Mouse (Mus musculus): ENCODE results near the gene Man1a2. TPM values are rescaled to one million over a fixed set of nuclear protein-coding genes. Genes with fewer than 3 reads are reported as not detected.
A peak's percentile ranks its signal among the peaks of the same experiment; 100 is the strongest.

Gene Man1a2
- polyA plus RNA-seq, 1 experiment from 2014 or later: 36.9 TPM

GRCm38 (mm10) chr3:100715367-100715766 is 30.1 kb upstream of the Man1a2 start:
- Histone ChIP-seq H3K27me3 (ENCODE audit: control insufficient read depth, insufficient read depth, low read length) (no peaks in the 10 kb centered on the region), H3K9ac (ENCODE audit: low read length) (no peak overlapping the region), H3K9me3 (ENCODE audit: control insufficient read depth, low read length) (no peaks in the 10 kb centered on the region), H3K4me2 (no peak overlapping the region), H3K4me1 (ENCODE audit: control insufficient read depth, insufficient read depth, low read length) (no peaks in the 10 kb centered on the region), H3K27ac (ENCODE audit: low read depth, low read length) (no peak overlapping the region), H3K4me3 (ENCODE audit: low read depth, low read length) (no peak overlapping the region), H3K36me3 (ENCODE audit: control insufficient read depth, insufficient read depth, low read length) (no peaks in the 10 kb centered on the region)
- DNase-seq (ENCODE audit: low spot score, missing footprints) (peak; percentile 60), ATAC-seq (ENCODE audit: low FRiP score) (no peak)
- WGBS: 86% methylated on average over 4 of the region's 4 CpGs

DNA sequence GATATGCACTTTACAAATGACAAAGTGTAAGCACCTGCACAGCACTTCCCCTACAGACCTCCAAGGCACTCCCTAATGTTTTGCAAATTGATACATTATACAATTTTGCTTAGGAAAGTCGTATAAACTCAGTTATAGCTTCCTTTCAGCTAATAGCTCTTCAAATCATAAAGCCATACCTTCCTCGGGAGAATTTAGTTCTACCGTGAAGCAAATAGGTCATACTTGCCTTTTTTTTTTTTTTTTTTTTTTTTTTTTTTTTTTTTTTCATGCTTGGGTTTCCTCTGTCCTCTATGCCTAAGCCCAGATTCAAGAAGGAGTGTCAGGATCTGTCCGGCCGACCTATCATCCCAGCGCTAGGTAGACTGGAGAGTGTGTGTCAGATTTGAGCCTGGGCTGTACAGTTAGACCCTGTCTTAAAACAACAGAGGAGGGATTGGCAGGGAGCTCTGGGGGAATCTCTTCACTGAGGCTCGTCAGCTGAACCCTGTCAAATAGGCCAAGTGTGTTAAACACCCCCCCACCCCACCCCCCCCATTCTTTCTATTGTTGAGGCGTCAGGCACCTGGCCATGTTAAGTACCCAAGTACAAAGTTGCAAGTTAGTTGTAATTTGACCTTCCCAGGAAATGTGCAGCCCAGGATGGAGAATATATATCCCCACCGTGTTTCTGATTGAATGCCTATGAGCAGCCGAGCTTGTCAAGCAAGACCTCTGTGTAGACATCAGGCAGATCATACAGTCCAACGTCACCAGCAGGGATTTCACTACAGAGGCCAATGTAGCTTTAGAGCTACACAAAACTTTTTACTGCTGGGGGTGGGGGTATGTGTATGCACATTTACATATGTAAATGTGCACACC is 28.1 kb upstream of the Man1a2 start:
- DNase-seq (ENCODE audit: low spot score, missing footprints) (peak; percentile 17), ATAC-seq (ENCODE audit: low FRiP score) (no peak)
- no peaks in the 10 kb centered on the region for H3K27me3 ChIP-seq (ENCODE audit: control insufficient read depth, insufficient read depth, low read length)
- no peaks in the 10 kb centered on the region for H3K9me3 ChIP-seq (ENCODE audit: control insufficient read depth, low read length)
- no peaks in the 10 kb centered on the region for H3K4me1 ChIP-seq (ENCODE audit: control insufficient read depth, insufficient read depth, low read length)
- no peak overlapping the region for H3K27ac ChIP-seq (ENCODE audit: low read depth, low read length)
- H3K9ac ChIP-seq (ENCODE audit: low read length): no peak overlapping the region
- H3K4me2 ChIP-seq: no peak overlapping the region
- no peaks in the 10 kb centered on the region for H3K36me3 ChIP-seq (ENCODE audit: control insufficient read depth, insufficient read depth, low read length)
- 81% methylated on average over 11 of the region's 11 CpGs for WGBS
- H3K4me3 ChIP-seq (ENCODE audit: low read depth, low read length): no peak overlapping the region

GRCm38 (mm10) chr3:100712140-100712539 is 26.8 kb upstream of the Man1a2 start:
- no peak overlapping the region for H3K27ac ChIP-seq (ENCODE audit: low read depth, low read length)
- 89% methylated on average over 7 of the region's 7 CpGs for WGBS
- no peak overlapping the region for H3K4me3 ChIP-seq (ENCODE audit: low read depth, low read length)
- H3K9ac ChIP-seq (ENCODE audit: low read length): no peak overlapping the region
- DNase-seq (ENCODE audit: low spot score, missing footprints) (no peak), ATAC-seq (ENCODE audit: low FRiP score) (no peak)
- no peaks in the 10 kb centered on the region for H3K4me1 ChIP-seq (ENCODE audit: control insufficient read depth, insufficient read depth, low read length)
- H3K27me3 ChIP-seq (ENCODE audit: control insufficient read depth, insufficient read depth, low read length): no peaks in the 10 kb centered on the region
- H3K9me3 ChIP-seq (ENCODE audit: control insufficient read depth, low read length): no peaks in the 10 kb centered on the region
- H3K4me2 ChIP-seq: no peak overlapping the region
- H3K36me3 ChIP-seq (ENCODE audit: control insufficient read depth, insufficient read depth, low read length): no peaks in the 10 kb centered on the region

DNA sequence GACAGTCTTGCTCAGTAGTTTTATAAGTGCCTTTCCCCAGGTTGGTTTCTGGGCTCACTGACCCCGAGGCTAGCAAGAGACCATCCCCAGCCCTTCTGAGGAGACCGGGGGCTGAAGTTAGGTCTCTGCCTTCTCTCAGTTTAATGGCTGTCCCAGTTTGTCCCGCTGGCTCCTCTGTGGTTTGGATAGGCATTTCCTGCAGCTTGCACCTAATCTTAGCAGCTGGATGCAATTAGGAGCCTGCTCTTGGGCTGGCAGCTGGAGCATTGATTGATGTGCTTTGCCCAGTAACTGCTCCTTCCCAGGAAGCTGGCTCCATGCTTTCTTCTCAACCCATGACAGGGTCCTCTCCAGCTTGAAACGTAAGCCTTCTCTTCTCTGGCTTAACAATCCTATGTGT is 26.2 kb upstream of the Man1a2 start:
- no peaks in the 10 kb centered on the region for H3K27me3 ChIP-seq (ENCODE audit: control insufficient read depth, insufficient read depth, low read length)
- WGBS: 77% methylated on average over 4 of the region's 4 CpGs
- H3K36me3 ChIP-seq (ENCODE audit: control insufficient read depth, insufficient read depth, low read length): no peaks in the 10 kb centered on the region
- H3K27ac ChIP-seq (ENCODE audit: low read depth, low read length): no peak overlapping the region
- H3K4me1 ChIP-seq (ENCODE audit: control insufficient read depth, insufficient read depth, low read length): no peaks in the 10 kb centered on the region
- H3K9me3 ChIP-seq (ENCODE audit: control insufficient read depth, low read length): no peaks in the 10 kb centered on the region
- H3K9ac ChIP-seq (ENCODE audit: low read length): no peak overlapping the region
- no peak overlapping the region for H3K4me2 ChIP-seq
- ATAC-seq (ENCODE audit: low FRiP score) (no peak), DNase-seq (ENCODE audit: low spot score, missing footprints) (peak; percentile 56)
- H3K4me3 ChIP-seq (ENCODE audit: low read depth, low read length): no peak overlapping the region

GRCm38 (mm10) chr3:100707117-100707516 is 21.8 kb upstream of the Man1a2 start:
- DNase-seq (ENCODE audit: low spot score, missing footprints): peak; percentile 81
- Histone ChIP-seq H3K27ac (ENCODE audit: low read depth, low read length) (no peak overlapping the region), H3K9ac (ENCODE audit: low read length) (no peak overlapping the region), H3K4me2 (no peak overlapping the region), H3K27me3 (ENCODE audit: control insufficient read depth, insufficient read depth, low read length) (no peaks in the 10 kb centered on the region), H3K4me3 (ENCODE audit: low read depth, low read length) (no peak overlapping the region), H3K36me3 (ENCODE audit: control insufficient read depth, insufficient read depth, low read length) (no peaks in the 10 kb centered on the region), H3K4me1 (ENCODE audit: control insufficient read depth, insufficient read depth, low read length) (no peaks in the 10 kb centered on the region), H3K9me3 (ENCODE audit: control insufficient read depth, low read length) (no peaks in the 10 kb centered on the region)
- WGBS: 81% methylated on average over 4 of the region's 4 CpGs
- ATAC-seq (ENCODE audit: low FRiP score): no peak

GRCm38 (mm10) chr3:100705128-100705667 is 19.9 kb upstream of the Man1a2 start:
- Histone ChIP-seq H3K4me2 (no peak overlapping the region), H3K27me3 (ENCODE audit: control insufficient read depth, insufficient read depth, low read length) (no peaks in the 10 kb centered on the region), H3K9ac (ENCODE audit: low read length) (no peak overlapping the region), H3K36me3 (ENCODE audit: control insufficient read depth, insufficient read depth, low read length) (no peaks in the 10 kb centered on the region), H3K4me3 (ENCODE audit: low read depth, low read length) (no peak overlapping the region), H3K4me1 (ENCODE audit: control insufficient read depth, insufficient read depth, low read length) (no peaks in the 10 kb centered on the region), H3K27ac (ENCODE audit: low read depth, low read length) (no peak overlapping the region), H3K9me3 (ENCODE audit: control insufficient read depth, low read length) (no peaks in the 10 kb centered on the region)
- ATAC-seq (ENCODE audit: low FRiP score): no peak
- DNase-seq (ENCODE audit: low spot score, missing footprints): peak; percentile 81
- 46% methylated on average over 11 of the region's 11 CpGs for WGBS

DNA sequence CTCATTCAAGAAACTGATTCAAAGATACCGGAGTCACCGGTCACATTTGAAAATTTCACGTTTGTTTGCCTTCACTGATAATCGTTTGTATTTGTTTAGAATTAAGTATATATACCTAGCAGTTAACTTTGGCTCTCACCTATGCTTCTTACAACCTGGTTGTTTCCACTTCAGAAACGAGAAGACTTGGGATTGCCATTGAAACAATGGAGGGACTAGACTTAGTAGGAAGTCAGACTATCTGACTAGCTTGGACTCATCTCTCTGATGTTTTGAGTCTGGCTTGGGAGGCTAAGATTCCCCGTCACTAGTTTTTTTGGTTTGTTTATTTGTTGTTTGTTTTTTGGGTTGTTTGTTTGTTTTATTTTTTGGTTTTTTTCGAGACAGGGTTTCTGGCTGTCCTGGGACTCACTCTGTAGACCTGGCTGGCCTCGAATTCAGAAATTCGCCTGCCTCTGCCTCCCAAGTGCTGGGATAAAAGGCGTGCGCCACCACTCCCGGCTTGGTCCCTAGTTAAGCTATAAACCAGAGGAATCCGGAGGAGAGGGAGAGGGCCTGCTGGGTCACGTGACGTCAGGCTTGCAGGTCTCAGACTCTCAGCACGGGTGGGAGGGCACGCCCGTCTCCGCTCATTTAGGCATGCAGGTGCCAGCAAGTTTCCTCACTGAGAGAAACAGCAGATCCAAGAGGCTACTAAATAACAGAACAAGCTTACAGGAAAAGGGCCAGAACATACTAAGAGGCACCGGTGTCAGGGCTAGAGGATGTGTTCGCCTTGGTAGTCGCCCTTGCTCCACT is 18.7 kb upstream of the Man1a2 start:
- ATAC-seq (ENCODE audit: low FRiP score): no peak
- peak; percentile 80 for DNase-seq (ENCODE audit: low spot score, missing footprints)

DNA sequence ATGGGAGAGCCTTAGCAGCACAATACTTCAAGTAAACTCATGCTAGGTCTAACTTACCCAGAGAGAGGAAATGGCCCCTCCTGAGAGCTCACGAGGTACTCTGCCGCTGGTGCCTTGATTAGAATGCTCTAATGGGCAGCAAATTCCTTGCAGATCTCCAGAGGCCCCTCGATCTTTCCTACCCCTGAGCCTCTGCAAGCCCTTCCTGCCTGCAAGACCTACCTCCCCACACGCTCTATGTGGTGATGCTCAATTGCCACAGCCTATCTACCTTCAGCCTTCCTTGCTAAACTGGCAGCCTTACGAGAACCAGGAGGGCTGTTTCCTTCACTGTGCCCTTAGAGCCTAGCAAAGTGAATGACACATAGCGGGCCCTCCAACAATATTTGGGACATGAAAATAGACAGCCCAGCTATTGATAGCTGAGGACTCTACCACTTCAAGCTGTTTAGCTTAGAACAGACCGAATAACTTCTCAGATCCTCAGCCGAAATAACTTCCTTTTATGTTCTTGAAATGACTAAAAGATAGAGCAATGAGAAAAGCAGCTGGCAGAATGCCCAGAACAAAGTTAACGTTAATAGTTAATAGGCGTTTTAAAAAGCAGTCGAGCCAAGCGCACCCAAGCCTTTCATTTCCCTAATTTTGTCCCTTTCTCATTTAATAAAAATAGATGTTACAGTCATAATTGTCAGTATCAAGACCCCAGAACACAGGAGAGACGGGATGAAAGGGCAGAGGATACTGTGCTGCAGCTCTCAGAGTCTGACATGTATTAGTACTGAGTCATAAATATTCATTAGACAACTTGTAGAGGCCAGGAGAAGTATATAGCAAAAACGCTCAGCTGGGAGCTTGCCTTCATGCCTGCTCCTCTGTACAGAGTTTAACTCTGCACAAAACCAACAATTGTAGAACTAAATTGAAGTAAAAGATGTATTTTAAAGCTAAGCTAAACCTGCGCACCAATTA is 17.9 kb upstream of the Man1a2 start:
- ATAC-seq (ENCODE audit: low FRiP score): no peak
- Histone ChIP-seq H3K4me1 (ENCODE audit: control insufficient read depth, insufficient read depth, low read length) (no peaks in the 10 kb centered on the region), H3K36me3 (ENCODE audit: control insufficient read depth, insufficient read depth, low read length) (no peaks in the 10 kb centered on the region), H3K27ac (ENCODE audit: low read depth, low read length) (no peak overlapping the region), H3K27me3 (ENCODE audit: control insufficient read depth, insufficient read depth, low read length) (no peaks in the 10 kb centered on the region), H3K9ac (ENCODE audit: low read length) (no peak overlapping the region), H3K4me3 (ENCODE audit: low read depth, low read length) (no peak overlapping the region), H3K9me3 (ENCODE audit: control insufficient read depth, low read length) (no peaks in the 10 kb centered on the region), H3K4me2 (no peak overlapping the region)
- 73% methylated on average over 15 of the region's 15 CpGs for WGBS
- DNase-seq (ENCODE audit: low spot score, missing footprints): peak; percentile 80

More for the DNA sequence above, 18.7 kb upstream of the Man1a2 start:
- WGBS: 75% methylated on average over 22 of the region's 22 CpGs
- H3K36me3 ChIP-seq (ENCODE audit: control insufficient read depth, insufficient read depth, low read length): no peaks in the 10 kb centered on the region
- H3K9me3 ChIP-seq (ENCODE audit: control insufficient read depth, low read length): no peaks in the 10 kb centered on the region
- H3K4me1 ChIP-seq (ENCODE audit: control insufficient read depth, insufficient read depth, low read length): no peaks in the 10 kb centered on the region
- H3K4me3 ChIP-seq (ENCODE audit: low read depth, low read length): no peak overlapping the region
- no peaks in the 10 kb centered on the region for H3K27me3 ChIP-seq (ENCODE audit: control insufficient read depth, insufficient read depth, low read length)
- no peak overlapping the region for H3K27ac ChIP-seq (ENCODE audit: low read depth, low read length)
- no peak overlapping the region for H3K4me2 ChIP-seq
- no peak overlapping the region for H3K9ac ChIP-seq (ENCODE audit: low read length)
